Mouse (Mus musculus): ENCODE results near the gene Pskh1.

GRCm38 (mm10) chr8:105859314-105859713 is 40.9 kb upstream of the Pskh1 start:
- TF ChIP-seq CTCF (IDR thresholded peaks at IDR 0.05; ENCODE audit: control insufficient read depth, insufficient read depth, insufficient read length) = no peak
- no peak for TF ChIP-seq MYOD1 (IDR thresholded peaks at IDR 0.05; ENCODE audit: control insufficient read depth, insufficient read length, low read depth)
- no peak for TF ChIP-seq MAX (IDR thresholded peaks at IDR 0.05)
